Mouse (Mus musculus) embryonic facial prominence, embryonic 13.5 days (tissue): ENCODE results near the gene Stk38. TPM values are rescaled to one million over a fixed set of nuclear protein-coding genes. Genes with fewer than 3 reads are reported as not detected.
A peak's percentile ranks its signal among the peaks of the same experiment; 100 is the strongest.
"Not testable (repeated sequence)": the region's sequence is repeated elsewhere in the genome, so short reads cannot be mapped to it uniquely, and the experiment has no call there.

Experiments
- ATAC-seq: fragments of 200-750 bp; cut with Nextera tagmentation; 2 replicates; pipeline ENCODE4 v1.8.0; 2017; ENCODE audit warnings: low read depth; ENCODE audit not compliant: insufficient number of reproducible peaks, insufficient read depth, low FRiP score, low TSS enrichment
- H3K27ac ChIP-seq: fragments of 300-500 bp; sonication (generic); 2 replicates; pipeline ENCODE4 v1.5.1; 2015; ENCODE audit warnings: moderate library complexity, mild to moderate bottlenecking, inconsistent platforms
- H3K27me3 ChIP-seq: fragments of 300-500 bp; sonication (generic); 2 replicates; pipeline ENCODE4 v1.6.1; 2015; ENCODE audit warnings: mild to moderate bottlenecking, inconsistent platforms
- H3K36me3 ChIP-seq: fragments of 300-500 bp; sonication (generic); 2 replicates; pipeline ENCODE4 v1.6.1; 2015; ENCODE audit warnings: mild to moderate bottlenecking, inconsistent platforms
- H3K4me1 ChIP-seq: fragments of 300-500 bp; sonication (generic); 2 replicates; pipeline ENCODE4 v1.6.1; 2015; ENCODE audit warnings: inconsistent platforms
- H3K4me2 ChIP-seq: fragments of 300-500 bp; sonication (generic); 2 replicates; pipeline ENCODE4 v1.6.1; 2015; ENCODE audit warnings: moderate library complexity, mild to moderate bottlenecking, inconsistent platforms
- H3K4me3 ChIP-seq: fragments of 300-500 bp; sonication (generic); 2 replicates; pipeline ENCODE4 v1.5.1; 2015; ENCODE audit warnings: mild to moderate bottlenecking, inconsistent platforms
- H3K9ac ChIP-seq: fragments of 300-500 bp; sonication (generic); 2 replicates; pipeline ENCODE4 v1.6.1; 2015; ENCODE audit warnings: mild to moderate bottlenecking, inconsistent platforms
- H3K9me3 ChIP-seq: fragments of 300-500 bp; sonication (generic); 2 replicates; pipeline ENCODE4 v1.6.1; 2016; ENCODE audit warnings: inconsistent platforms
- WGBS: fragments of 180-500 bp; shearing (Covaris S2); methylation state at CpG from one replicate; pipeline ENCODE4 v1.1.7; 2015; ENCODE audit warnings: mixed read lengths; 5-methylcytosine and 5-hydroxymethylcytosine counted together
- polyA plus RNA-seq: library from polyadenylated mRNA; unstranded; fragments of >200 nt; fragmentation: Nextera tagmentation; extraction: Ambion mirVana; gene quantifications from 2 replicates; pipeline ENCODE4 v1.2.1, GENCODE M21; 2015

Stk38 gene
- polyA plus RNA-seq, 1 experiment from 2014 or later, result 114 TPM

DNA sequence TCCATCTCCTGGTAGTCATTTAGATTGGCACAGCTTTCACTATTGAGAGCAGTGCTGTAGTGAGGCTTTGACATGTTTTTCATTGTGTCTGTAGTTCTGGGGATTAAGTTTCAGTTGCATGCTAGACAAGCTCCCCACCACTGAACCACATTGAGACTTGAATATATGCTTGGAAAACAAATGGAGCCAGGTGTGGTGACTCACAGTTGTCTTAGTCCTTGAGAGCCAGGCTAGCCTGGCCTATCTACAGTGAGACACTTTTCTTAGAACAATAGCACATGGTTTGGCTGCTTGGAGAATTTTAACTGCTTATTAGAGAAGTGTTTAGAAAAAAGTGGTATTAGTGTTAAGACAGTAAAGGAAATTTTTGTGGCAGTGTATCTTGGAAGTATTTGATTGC is 26.5 kb upstream of the Stk38 start:
- Histone ChIP-seq H3K9me3 (no peaks in the 10 kb centered on the region), H3K9ac (peak overlapping the region; percentile 97), H3K27ac (peak overlapping the region; percentile 99; the same call in 1 of the 2 replicates), H3K36me3 (peaks cover 32% of the 10 kb centered on the region), H3K4me3 (peak overlapping the region; percentile 82), H3K27me3 (no peaks in the 10 kb centered on the region), H3K4me1 (peaks cover 31% of the 10 kb centered on the region), H3K4me2 (peak overlapping the region; percentile 95)
- ATAC-seq, result no peak

DNA sequence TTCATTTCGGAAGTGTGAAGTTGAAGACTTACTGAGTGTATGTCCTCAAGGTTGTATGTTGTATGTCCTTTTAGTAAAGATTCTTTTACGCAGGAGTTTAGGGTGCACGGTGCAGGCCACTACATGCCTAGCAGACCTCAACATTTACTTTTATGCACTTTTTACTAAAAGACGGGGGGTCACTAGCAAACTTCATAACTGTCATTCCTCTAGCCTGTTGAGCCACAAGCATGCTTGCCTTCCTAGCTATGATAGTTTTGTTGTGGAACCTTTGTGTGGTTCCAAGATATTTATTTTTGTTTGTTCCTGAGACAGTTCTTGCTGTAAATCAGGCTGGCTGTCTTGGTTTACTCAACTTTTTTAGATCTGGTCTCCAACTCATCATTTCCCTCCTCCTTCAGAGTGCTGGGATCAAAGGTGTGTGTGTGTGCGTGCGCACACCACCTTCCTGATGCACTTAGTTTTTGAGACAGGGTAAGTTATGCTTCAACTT is 25.8 kb upstream of the Stk38 start:
- Histone ChIP-seq H3K9ac (peak overlapping the region; percentile 97), H3K27me3 (no peaks in the 10 kb centered on the region), H3K36me3 (peaks cover 25% of the 10 kb centered on the region), H3K4me1 (peaks cover 31% of the 10 kb centered on the region), H3K27ac (peak overlapping the region; percentile 99), H3K4me2 (peak overlapping the region; percentile 95), H3K9me3 (no peaks in the 10 kb centered on the region), H3K4me3 (peak overlapping the region; percentile 82)
- no peak for ATAC-seq
- 0% methylated on average over 6 of the region's 6 CpGs for WGBS

DNA sequence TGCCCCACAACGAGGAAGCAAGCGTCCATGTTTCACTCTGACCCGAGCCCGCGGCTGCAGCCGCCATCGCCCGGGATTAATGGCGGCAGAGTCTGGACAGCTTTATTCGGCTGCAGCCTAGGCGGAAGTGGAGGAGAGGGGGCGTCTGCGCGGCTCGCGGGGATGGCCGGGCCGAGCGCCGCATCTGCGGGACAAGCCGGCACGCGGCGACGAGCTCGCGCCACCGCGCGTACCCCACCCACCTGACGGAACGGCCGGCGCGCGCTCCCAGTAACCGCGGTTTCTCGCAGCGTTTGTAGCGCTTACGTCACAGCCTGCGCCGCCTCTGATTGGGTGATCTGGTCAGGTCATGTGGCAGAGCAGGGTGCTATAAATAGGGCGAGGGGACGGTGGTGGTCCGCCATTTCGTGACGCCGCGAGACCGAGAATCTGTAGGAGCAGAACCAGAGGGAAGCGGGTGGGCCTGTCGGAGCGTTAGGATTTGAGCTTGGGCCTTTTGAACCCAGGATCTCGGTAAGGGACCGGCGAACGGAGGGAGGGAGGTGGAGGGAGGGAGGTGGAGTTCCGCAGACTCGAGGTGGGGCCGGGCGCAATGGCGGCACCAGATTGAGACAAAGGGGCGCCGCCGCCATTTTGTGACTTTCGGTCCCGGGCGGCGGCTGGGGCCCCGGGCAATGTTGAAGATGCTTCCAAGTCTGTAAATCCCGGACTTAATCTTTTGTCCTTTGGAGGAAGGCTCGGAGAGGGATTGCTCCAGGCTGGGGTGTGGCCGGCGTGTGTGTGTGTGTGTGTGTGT is 24.7 kb upstream of the Stk38 start, which contains the start of gene Srsf3:
Srsf3 (plus strand) TSS at position 355 of the 796 bp plus-strand sequence.
- Histone ChIP-seq H3K36me3 (peaks cover 14% of the 10 kb centered on the region), H3K9ac (peak within 1 kb of the TSS; percentile 97), H3K27me3 (no peaks in the 10 kb centered on the region), H3K9me3 (no peaks in the 10 kb centered on the region), H3K4me2 (peak within 1 kb of the TSS; percentile 95), H3K4me3 (peak within 1 kb of the TSS; percentile 82), H3K27ac (peak within 1 kb of the TSS; percentile 99), H3K4me1 (peaks cover 28% of the 10 kb centered on the region)
- peak; percentile 98 for ATAC-seq
- under 1% methylated on average over 77 of the region's 77 CpGs for WGBS

GRCm38 (mm10) chr17:29031771-29032273 is 24.0 kb upstream of the Stk38 start:
- H3K27ac ChIP-seq, result peak overlapping the region; percentile 99
- no peaks in the 10 kb centered on the region for H3K9me3 ChIP-seq
- under 1% methylated on average over 26 of the region's 26 CpGs for WGBS
- peak overlapping the region; percentile 68 for H3K4me2 ChIP-seq
- H3K4me3 ChIP-seq, result peak overlapping the region; percentile 82
- peaks cover 26% of the 10 kb centered on the region for H3K4me1 ChIP-seq
- H3K9ac ChIP-seq, result peak overlapping the region; percentile 97
- no peaks in the 10 kb centered on the region for H3K27me3 ChIP-seq
- peaks cover 7% of the 10 kb centered on the region for H3K36me3 ChIP-seq
- peak; percentile 60; the same call in 1 of the 2 replicates for ATAC-seq

DNA sequence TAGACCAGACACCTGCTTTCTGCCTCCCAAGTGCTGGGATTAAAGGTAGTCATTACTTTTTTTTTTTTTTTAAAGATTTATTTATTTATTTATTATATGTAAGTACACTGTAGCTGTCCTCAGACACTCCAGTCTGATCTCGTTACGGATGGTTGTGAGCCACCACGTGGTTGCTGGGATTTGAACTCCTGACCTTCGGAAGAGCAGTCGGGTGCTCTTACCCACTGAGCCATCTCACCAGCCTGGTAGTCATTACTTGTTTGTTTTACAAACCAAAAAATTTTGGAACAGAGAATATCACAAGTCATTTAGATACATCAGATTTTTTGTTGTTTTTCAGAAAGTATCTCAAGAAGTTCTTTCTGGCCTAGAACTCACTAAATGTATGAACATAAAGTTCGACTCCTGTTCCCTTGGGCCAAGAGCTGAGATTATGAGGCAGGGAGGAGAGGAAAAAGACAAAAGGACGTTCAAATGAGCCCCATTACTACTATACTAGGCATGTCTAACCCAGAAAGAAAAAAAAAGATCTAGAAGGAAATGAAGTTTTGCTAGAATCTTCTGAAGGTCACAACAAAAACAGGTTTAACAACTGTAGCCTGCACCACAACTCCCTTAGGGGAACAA is 23.4 kb upstream of the Stk38 start:
- peaks cover 20% of the 10 kb centered on the region for H3K4me1 ChIP-seq
- not testable (repeated sequence) for ATAC-seq, H3K36me3 ChIP-seq, H3K9me3 ChIP-seq, H3K27me3 ChIP-seq
- WGBS, result 49% methylated on average over 7 of the region's 7 CpGs
- peak overlapping the region; percentile 68 for H3K4me2 ChIP-seq
- H3K9ac ChIP-seq, result peak overlapping the region; percentile 97
- peak overlapping the region; percentile 82 for H3K4me3 ChIP-seq
- peak overlapping the region; percentile 99 for H3K27ac ChIP-seq

DNA sequence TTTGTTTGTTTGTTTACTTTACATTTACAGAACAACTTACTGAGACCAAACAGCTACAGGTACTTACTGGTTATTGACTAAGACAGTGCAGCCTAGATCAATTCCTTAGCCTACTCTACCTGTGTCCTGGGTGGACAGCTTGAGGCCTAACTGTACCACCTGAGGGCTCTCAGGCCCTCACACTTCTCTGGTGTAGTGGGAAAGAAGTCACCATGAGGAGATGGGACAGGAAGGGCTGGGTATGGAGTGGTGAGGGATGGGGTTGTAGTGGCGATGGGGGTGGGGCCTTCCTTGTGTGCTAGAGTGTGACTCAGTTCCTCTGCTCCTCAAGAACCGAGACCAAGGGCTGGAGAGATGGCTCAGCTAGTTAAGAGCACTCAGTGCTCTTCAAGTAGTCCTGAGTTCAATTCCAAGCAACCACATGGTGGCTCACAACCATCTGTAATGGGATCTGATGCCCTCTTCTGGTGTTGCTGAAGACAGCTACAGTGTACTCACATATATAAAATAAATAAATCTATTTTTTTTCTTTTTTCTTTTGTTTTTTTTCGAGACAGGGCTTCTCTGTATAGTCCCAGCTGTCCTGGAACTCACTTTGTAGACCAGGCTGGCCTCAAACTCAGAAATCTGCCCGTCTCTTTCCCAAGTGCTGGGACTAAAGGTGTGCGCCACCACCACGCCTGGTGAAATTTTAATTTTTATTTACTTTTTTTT is 22.7 kb upstream of the Stk38 start:
- no peak overlapping the region for H3K9ac ChIP-seq
- no peak overlapping the region for H3K4me3 ChIP-seq
- no peak overlapping the region for H3K27ac ChIP-seq
- no peak for ATAC-seq
- 90% methylated on average over 6 of the region's 6 CpGs for WGBS
- H3K27me3 ChIP-seq, result no peaks in the 10 kb centered on the region
- H3K9me3 ChIP-seq, result no peaks in the 10 kb centered on the region
- no peak overlapping the region for H3K4me2 ChIP-seq
- H3K4me1 ChIP-seq, result peaks cover 18% of the 10 kb centered on the region
- no peaks in the 10 kb centered on the region for H3K36me3 ChIP-seq

GRCm38 (mm10) chr17:29026652-29027356 is 19.0 kb upstream of the Stk38 start:
- no peak for ATAC-seq
- WGBS, result 33% methylated on average over 5 of the region's 5 CpGs
- H3K27ac ChIP-seq, result no peak overlapping the region
- no peaks in the 10 kb centered on the region for H3K9me3 ChIP-seq
- H3K4me2 ChIP-seq, result no peak overlapping the region
- no peak overlapping the region for H3K4me3 ChIP-seq
- no peak overlapping the region for H3K9ac ChIP-seq
- H3K36me3 ChIP-seq, result no peaks in the 10 kb centered on the region
- peaks cover 30% of the 10 kb centered on the region for H3K4me1 ChIP-seq
- no peaks in the 10 kb centered on the region for H3K27me3 ChIP-seq

DNA sequence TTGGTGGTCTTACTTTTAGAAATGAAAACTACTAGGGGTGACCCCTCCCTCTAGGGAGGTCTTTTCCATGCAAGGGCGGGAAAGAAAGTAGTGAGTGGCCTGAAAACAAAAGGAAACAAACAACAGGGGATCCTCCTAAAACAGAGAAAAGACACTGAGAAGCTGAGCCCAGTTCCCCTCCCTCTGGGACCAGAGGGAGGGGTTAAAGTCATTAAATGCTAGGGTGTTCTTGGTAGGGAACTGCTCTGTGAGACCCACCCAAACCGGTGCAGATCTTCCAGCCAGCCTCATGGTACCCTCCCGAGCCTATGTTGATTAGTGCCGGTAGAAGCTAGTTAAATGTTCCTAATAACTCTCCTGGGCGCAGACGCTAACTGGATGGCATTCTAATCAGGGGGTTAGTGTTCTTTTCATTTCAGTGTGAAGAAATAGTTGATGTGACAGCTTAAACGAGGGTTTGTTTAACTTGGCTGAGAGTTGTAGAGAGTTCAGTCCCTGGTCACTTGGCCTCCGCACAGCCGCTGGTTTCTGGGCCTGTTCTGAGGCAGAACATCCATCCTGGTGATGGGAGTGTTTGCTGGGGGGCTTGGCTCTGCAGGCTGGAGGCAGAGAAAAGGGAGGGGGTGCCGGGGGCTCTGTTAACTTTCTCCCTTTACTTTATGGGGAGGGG is 17.2 kb upstream of the Stk38 start:
- no peak overlapping the region for H3K9ac ChIP-seq
- H3K9me3 ChIP-seq, result no peaks in the 10 kb centered on the region
- ATAC-seq, result no peak
- no peaks in the 10 kb centered on the region for H3K36me3 ChIP-seq
- 0 out of 2 replicates have a peak overlapping the region, but pooled peaks have one; percentile 1 for H3K4me2 ChIP-seq
- no peak overlapping the region for H3K4me3 ChIP-seq
- H3K27ac ChIP-seq, result no peak overlapping the region
- 27% methylated on average over 10 of the region's 10 CpGs for WGBS
- peaks cover 24% of the 10 kb centered on the region for H3K4me1 ChIP-seq
- no peaks in the 10 kb centered on the region for H3K27me3 ChIP-seq

- ATAC-seq, result no peak
- H3K4me2 ChIP-seq, result no peak overlapping the region
- no peaks in the 10 kb centered on the region for H3K36me3 ChIP-seq
- peaks cover 30% of the 10 kb centered on the region for H3K4me1 ChIP-seq
- no peak overlapping the region for H3K9ac ChIP-seq
- no peak overlapping the region for H3K4me3 ChIP-seq
- no peaks in the 10 kb centered on the region for H3K27me3 ChIP-seq
- no peak overlapping the region for H3K27ac ChIP-seq
- WGBS, result 54% methylated on average over 22 of the region's 22 CpGs
- H3K9me3 ChIP-seq, result no peaks in the 10 kb centered on the region
Observed at GRCm38 (mm10) chr17:29024047-29024892, 16.5 kb upstream of the Stk38 start.

DNA sequence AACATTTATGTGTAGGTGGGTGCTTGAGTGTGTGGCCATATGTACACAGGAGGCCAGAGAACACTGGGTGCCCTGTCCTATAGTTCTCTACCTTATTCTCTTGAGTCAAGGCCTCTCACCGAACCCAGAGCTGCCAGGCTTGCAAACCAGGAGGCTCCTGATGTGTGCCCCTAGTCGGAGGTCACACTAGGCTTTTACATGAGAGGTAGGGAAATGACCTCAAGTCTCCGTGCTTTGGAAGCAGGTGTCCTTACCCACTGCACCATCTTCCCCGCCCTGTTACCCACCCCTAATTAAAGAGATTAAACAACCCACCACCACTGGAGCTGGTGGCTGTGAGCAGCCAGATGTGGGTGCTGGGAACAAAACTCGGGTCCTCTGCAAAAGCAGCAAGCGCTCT is 15.6 kb upstream of the Stk38 start:
- H3K4me1 ChIP-seq, result peaks cover 36% of the 10 kb centered on the region
- no peak overlapping the region for H3K27ac ChIP-seq
- H3K9ac ChIP-seq, result no peak overlapping the region
- 86% methylated on average over 6 of the region's 6 CpGs for whole genome bisulfite sequencing
- no peaks in the 10 kb centered on the region for H3K27me3 ChIP-seq
- H3K9me3 ChIP-seq, result no peaks in the 10 kb centered on the region
- H3K36me3 ChIP-seq, result no peaks in the 10 kb centered on the region
- no peak overlapping the region for H3K4me2 ChIP-seq
- ATAC-seq, result no peak
- H3K4me3 ChIP-seq, result no peak overlapping the region
